Mouse (Mus musculus) kidney, embryonic 16.5 days (tissue): ENCODE results near the gene Rpain. TPM values are rescaled to one million over a fixed set of nuclear protein-coding genes. Genes with fewer than 3 reads are reported as not detected.

Experiments
- ATAC-seq: fragments of 200-750 bp; cut with Nextera tagmentation; 2 replicates; pipeline ENCODE4 v1.8.0; 2017; ENCODE audit warnings: moderate TSS enrichment; ENCODE audit not compliant: low FRiP score, low TSS enrichment
- H3K27ac ChIP-seq: fragments of 300-500 bp; sonication (generic); 2 replicates; pipeline ENCODE4 v1.5.1; 2014; ENCODE audit warnings: low read length
- H3K27me3 ChIP-seq: fragments of 300-500 bp; sonication (generic); 2 replicates; pipeline ENCODE4 v1.6.1; 2014; ENCODE audit warnings: low read length, control low read depth, mixed read lengths; ENCODE audit not compliant: insufficient read depth
- H3K36me3 ChIP-seq: fragments of 300-500 bp; sonication (generic); 2 replicates; pipeline ENCODE4 v1.6.1; 2014; ENCODE audit warnings: low read length, control low read depth, mixed read lengths; ENCODE audit not compliant: insufficient read depth
- H3K4me1 ChIP-seq: fragments of 300-500 bp; sonication (generic); 2 replicates; pipeline ENCODE4 v1.6.1; 2014; ENCODE audit warnings: low read length, control low read depth, mixed read lengths; ENCODE audit not compliant: insufficient read depth
- H3K4me2 ChIP-seq: fragments of 300-500 bp; sonication (generic); replicated peaks from 2 replicates; pipeline ENCODE4 v1.6.1; 2014; ENCODE audit warnings: low read depth, low read length
- H3K4me3 ChIP-seq: fragments of 300-500 bp; sonication (generic); 2 replicates; pipeline ENCODE4 v1.5.1; 2014; ENCODE audit warnings: mild to moderate bottlenecking, low read length
- H3K9ac ChIP-seq: fragments of 300-500 bp; sonication (generic); replicated peaks from 2 replicates; pipeline ENCODE4 v1.6.1; 2014; ENCODE audit warnings: low read length
- H3K9me3 ChIP-seq: fragments of 300-500 bp; sonication (generic); 2 replicates; pipeline ENCODE4 v1.6.1; 2016; ENCODE audit warnings: low read length, control low read depth
- WGBS: fragments of 180-500 bp; shearing (Covaris S2); extraction: QIAGEN DNeasy Blood & Tissue Kit; methylation state at CpG from one replicate; pipeline ENCODE4 v1.1.7; 2014; 5-methylcytosine and 5-hydroxymethylcytosine counted together
- polyA plus RNA-seq: library from polyadenylated mRNA; unstranded; fragments of >200 nt; fragmentation: Nextera tagmentation; extraction: Ambion mirVana; gene quantifications from 2 replicates; pipeline ENCODE4 v1.2.1, GENCODE M21; 2015

Rpain gene
- polyA plus RNA-seq, 1 experiment from 2014 or later: 83.0 TPM

DNA sequence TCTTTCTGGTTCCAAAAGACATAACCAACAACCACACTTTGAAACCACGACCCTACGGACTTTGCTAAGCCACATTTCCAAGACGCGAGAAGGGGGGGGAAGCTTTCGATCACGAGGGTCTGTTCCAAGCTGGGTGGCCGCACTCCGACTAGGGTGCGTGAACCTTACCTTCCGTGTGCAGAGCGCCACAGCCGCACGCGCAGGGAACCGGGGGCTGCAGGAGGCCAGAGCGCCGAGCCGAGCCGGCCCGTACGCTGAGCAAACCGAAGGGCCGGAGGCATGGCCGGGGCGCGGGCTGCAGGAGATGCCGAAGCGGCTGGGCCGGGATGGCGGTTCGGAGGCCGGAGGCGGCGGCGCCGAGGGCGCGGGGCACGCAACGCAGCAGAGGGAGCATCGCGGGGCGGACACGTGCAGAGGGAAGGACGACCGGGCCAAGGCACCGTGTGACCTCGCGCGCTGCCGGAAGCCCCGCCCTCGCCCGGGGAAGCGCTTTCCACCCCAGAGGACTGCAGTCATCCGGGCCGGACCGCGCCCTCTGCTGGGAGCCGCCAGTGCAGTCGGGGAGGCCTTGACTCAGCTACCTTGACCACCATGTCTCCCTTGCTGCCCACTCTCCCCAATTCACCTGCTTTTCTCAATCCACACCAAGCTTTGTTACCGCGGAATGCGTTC, 12.7 kb downstream of the Rpain start, which contains the start of gene C1qbp:
C1qbp (minus strand) TSS at position 470 of the 672 bp plus-strand sequence.
- Histone ChIP-seq H3K36me3 (peaks cover 56% of the 10 kb centered on the region), H3K4me3 (peak within 1 kb of the TSS; percentile 98), H3K4me1 (peaks cover 11% of the 10 kb centered on the region), H3K9me3 (no peaks in the 10 kb centered on the region), H3K4me2 (peak within 1 kb of the TSS; percentile 69), H3K27me3 (no peaks in the 10 kb centered on the region), H3K9ac (peak within 1 kb of the TSS; percentile 96), H3K27ac (peak within 1 kb of the TSS; percentile 67; the same call in 1 of the 2 replicates)
- WGBS: under 1% methylated on average over 58 of the region's 64 CpGs
- ATAC-seq: peak; percentile 97

- H3K36me3 ChIP-seq: peaks cover 23% of the 10 kb centered on the region
- H3K4me2 ChIP-seq: no peak overlapping the region
- no peak for ATAC-seq
- no peak overlapping the region for H3K27ac ChIP-seq
- no peaks in the 10 kb centered on the region for H3K27me3 ChIP-seq
- H3K9ac ChIP-seq: no peak overlapping the region
- peaks cover 15% of the 10 kb centered on the region for H3K4me1 ChIP-seq
- H3K9me3 ChIP-seq: no peaks in the 10 kb centered on the region
- no peak overlapping the region for H3K4me3 ChIP-seq
- 84% methylated on average over 4 of the region's 4 CpGs for WGBS
Measured at GRCm38 (mm10) chr11:71001167-71001566, 31.2 kb downstream of the Rpain start.

DNA sequence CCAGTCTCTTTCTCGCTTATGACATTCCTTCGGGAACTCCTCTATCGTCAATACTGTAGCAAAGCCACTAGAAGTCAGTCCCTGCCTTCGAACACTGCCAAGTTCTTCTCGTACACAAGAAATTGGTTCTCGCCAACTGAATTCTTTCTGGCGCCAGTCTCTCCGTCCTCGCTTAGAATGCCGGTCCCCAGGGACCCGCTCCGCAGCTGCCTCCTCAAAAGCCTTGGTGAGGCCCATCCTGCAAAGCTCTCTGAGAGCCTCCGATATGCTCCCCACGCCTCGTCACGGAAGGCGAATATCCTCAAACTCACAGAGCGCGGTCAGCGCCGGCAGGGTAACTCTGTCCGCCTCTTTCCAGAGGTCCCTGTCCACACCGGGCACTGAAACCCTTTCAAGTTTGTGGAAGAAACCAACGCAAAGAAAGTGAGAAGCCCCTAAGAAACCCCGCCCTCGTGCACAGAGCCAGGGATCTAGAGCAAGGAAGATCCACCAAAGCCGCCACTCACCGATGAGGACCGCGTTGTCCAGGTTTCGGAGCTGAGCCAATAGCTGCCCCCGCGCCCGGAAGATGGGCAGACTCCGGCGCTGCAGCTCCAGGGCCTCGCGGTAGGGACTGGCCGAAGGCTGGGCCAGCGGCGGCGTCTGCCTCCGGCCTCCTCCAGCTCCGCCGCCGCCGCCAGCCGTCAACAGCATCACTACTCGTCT, 33.8 kb downstream of the Rpain start:
- Histone ChIP-seq H3K4me1 (peaks cover 15% of the 10 kb centered on the region), H3K4me2 (peak overlapping the region; percentile 87), H3K4me3 (peak overlapping the region; percentile 97), H3K27me3 (no peaks in the 10 kb centered on the region), H3K9me3 (no peaks in the 10 kb centered on the region), H3K27ac (peak overlapping the region; percentile 84), H3K9ac (peak overlapping the region; percentile 82), H3K36me3 (peaks cover 14% of the 10 kb centered on the region)
- ATAC-seq: peak; percentile 90
- WGBS: under 1% methylated on average over 47 of the region's 49 CpGs

DNA sequence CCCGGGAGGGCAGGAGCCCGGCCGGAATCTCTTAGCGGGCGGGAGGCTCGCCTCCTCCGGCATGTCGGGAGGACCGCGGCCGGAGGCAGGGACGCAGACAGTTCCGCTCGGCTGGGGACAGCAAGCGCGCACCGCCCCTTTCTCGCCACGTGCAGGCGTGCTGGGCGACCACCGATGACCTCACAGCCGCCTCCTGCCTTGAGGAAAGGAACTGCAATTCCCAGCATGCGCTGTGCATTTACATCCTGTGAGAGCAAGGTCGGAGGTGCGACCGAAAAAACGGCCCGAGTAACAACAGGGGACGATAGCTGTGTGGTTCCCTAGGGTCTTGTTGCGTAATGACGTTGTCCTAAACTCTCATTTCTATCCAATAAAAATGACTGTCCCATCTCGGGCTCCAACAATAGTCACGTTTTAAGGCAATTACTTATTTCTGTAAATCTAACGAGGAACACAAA, 34.3 kb downstream of the Rpain start, which contains the start of gene Dhx33:
Dhx33 (minus strand) TSS at position 122 of the 458 bp plus-strand sequence.
- WGBS: under 1% methylated on average over 34 of the region's 35 CpGs
- H3K4me1 ChIP-seq: peaks cover 15% of the 10 kb centered on the region
- peak within 1 kb of the TSS; percentile 84 for H3K27ac ChIP-seq
- H3K4me2 ChIP-seq: peak within 1 kb of the TSS; percentile 87
- peak; percentile 99 for ATAC-seq
- peak within 1 kb of the TSS; percentile 97 for H3K4me3 ChIP-seq
- H3K9ac ChIP-seq: peak within 1 kb of the TSS; percentile 82
- H3K9me3 ChIP-seq: no peaks in the 10 kb centered on the region
- H3K36me3 ChIP-seq: peaks cover 12% of the 10 kb centered on the region
- no peaks in the 10 kb centered on the region for H3K27me3 ChIP-seq

DNA sequence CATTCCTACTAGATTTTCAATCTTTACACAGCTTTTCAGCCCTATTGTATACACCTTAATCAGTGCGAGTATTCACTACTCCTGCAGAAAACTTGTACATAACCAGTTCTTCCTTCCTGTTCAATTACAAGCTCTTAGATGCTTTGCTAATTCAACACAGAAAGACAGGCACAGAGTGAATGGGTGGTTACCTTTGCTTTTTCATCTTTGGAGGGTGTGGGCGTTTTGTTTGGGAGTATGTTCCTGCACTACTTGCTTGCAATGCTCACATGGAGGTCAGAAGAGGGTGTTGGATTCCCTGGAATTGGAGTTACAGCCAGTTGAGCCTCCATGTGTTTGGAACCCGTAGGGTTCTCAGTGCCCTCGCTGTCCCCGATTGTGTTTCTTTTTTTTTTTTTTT, 35.0 kb downstream of the Rpain start:
- Histone ChIP-seq H3K4me2 (peak overlapping the region; percentile 49), H3K27me3 (no peaks in the 10 kb centered on the region), H3K4me3 (peak overlapping the region; percentile 97), H3K9ac (0 out of 2 replicates have a peak overlapping the region, but pooled peaks have one; percentile 38), H3K36me3 (peaks cover 16% of the 10 kb centered on the region), H3K9me3 (no peaks in the 10 kb centered on the region), H3K4me1 (peaks cover 15% of the 10 kb centered on the region), H3K27ac (0 out of 2 replicates have a peak overlapping the region, but pooled peaks have one; percentile 34)
- 52% methylated on average over 5 of the region's 5 CpGs for WGBS
- no peak for ATAC-seq

- H3K9me3 ChIP-seq: no peaks in the 10 kb centered on the region
- no peaks in the 10 kb centered on the region for H3K27me3 ChIP-seq
- H3K4me1 ChIP-seq: peaks cover 15% of the 10 kb centered on the region
- ATAC-seq: no peak
- no peak overlapping the region for H3K4me3 ChIP-seq
- H3K27ac ChIP-seq: no peak overlapping the region
- 97% methylated on average over 6 of the region's 6 CpGs for WGBS
- peaks cover 29% of the 10 kb centered on the region for H3K36me3 ChIP-seq
- no peak overlapping the region for H3K4me2 ChIP-seq
- no peak overlapping the region for H3K9ac ChIP-seq
Measured at GRCm38 (mm10) chr11:71007026-71007425, 37.0 kb downstream of the Rpain start.

GRCm38 (mm10) chr11:71007831-71008230, 37.8 kb downstream of the Rpain start:
- Histone ChIP-seq H3K36me3 (peaks cover 37% of the 10 kb centered on the region), H3K27me3 (no peaks in the 10 kb centered on the region), H3K9ac (no peak overlapping the region), H3K4me1 (peaks cover 11% of the 10 kb centered on the region), H3K27ac (no peak overlapping the region), H3K4me2 (no peak overlapping the region), H3K9me3 (no peaks in the 10 kb centered on the region), H3K4me3 (no peak overlapping the region)
- no peak for ATAC-seq
- 88% methylated on average over 7 of the region's 7 CpGs for WGBS

- Histone ChIP-seq H3K4me1 (peaks cover 6% of the 10 kb centered on the region), H3K9ac (no peak overlapping the region), H3K27ac (no peak overlapping the region), H3K36me3 (peaks cover 39% of the 10 kb centered on the region), H3K9me3 (no peaks in the 10 kb centered on the region), H3K4me3 (no peak overlapping the region), H3K4me2 (no peak overlapping the region), H3K27me3 (no peaks in the 10 kb centered on the region)
- no peak for ATAC-seq
- WGBS: 83% methylated on average over 3 of the region's 3 CpGs
Measured at GRCm38 (mm10) chr11:71008321-71008720, 38.3 kb downstream of the Rpain start.

- WGBS: 96% methylated on average over 7 of the region's 7 CpGs
- no peak overlapping the region for H3K4me2 ChIP-seq
- peaks cover 35% of the 10 kb centered on the region for H3K36me3 ChIP-seq
- H3K27ac ChIP-seq: no peak overlapping the region
- H3K9ac ChIP-seq: no peak overlapping the region
- no peak overlapping the region for H3K4me3 ChIP-seq
- H3K27me3 ChIP-seq: no peaks in the 10 kb centered on the region
- no peak for ATAC-seq
- no peaks in the 10 kb centered on the region for H3K9me3 ChIP-seq
- peaks cover 13% of the 10 kb centered on the region for H3K4me1 ChIP-seq
Measured at GRCm38 (mm10) chr11:71012743-71013142, 42.7 kb downstream of the Rpain start.

GRCm38 (mm10) chr11:71017051-71017450, 47.0 kb downstream of the Rpain start:
- Histone ChIP-seq H3K4me3 (no peak overlapping the region), H3K9ac (no peak overlapping the region), H3K4me1 (peaks cover 28% of the 10 kb centered on the region), H3K36me3 (peaks cover 11% of the 10 kb centered on the region), H3K27me3 (no peaks in the 10 kb centered on the region), H3K4me2 (no peak overlapping the region), H3K9me3 (no peaks in the 10 kb centered on the region), H3K27ac (no peak overlapping the region)
- 83% methylated on average over 1 of the region's 1 CpGs for WGBS
- ATAC-seq: no peak
